Comparison of ENCODE assay signal across 10 mouse cellular contexts in the genomic region with DNA sequence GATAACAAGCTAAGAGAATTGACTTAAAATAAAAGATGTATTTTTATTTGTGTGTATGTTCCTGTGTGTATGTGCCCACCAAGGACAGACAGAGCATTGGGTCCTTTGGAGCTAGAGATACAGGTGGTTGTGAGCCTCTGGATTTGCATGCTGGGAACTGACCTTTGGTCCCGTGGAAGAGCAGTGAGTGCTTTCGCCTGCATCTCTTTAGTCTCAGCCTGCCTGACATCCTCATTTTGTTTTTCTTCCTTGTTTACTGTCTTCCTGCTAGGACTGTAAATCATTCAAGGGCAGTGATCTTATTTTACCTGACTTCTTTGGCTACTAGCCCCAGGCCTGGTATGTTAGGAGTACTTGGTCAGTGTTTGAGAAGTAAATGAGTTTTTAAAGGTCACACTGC. TPM values are rescaled to one million over a fixed set of nuclear protein-coding genes. Genes with fewer than 3 reads are reported as not detected.
A peak's percentile ranks its signal among the peaks of the same experiment; 100 is the strongest.
DNase-seq lines count a peak whose midpoint lies in the region; ATAC-seq and TF ChIP-seq lines count a peak whose summit lies in the region.
"Had no signal": no experiment of that assay in that cellular context is flagged by ENCODE, and none has a peak within 500 bp of the region (broad histone marks: within the 10 kb centered on the region; RNA-seq: fewer than 3 reads in every experiment).

No protein-coding gene starts in this region.

- peaks cover 15% of the 10 kb centered on the region for H3K4me1 ChIP-seq in intestine, embryonic 14.5 days (replicated peaks; ENCODE audit: control insufficient read depth, insufficient read depth, low read length)
- H3K4me1 ChIP-seq in intestine, embryonic 15.5 days (replicated peaks) = 0 out of 2 replicates have a peak, but pooled peaks cover 11% of the 10 kb centered on the region
- peaks cover 20% of the 10 kb centered on the region for H3K4me1 ChIP-seq in embryonic facial prominence, embryonic 10.5 days
- H3K4me1 ChIP-seq in kidney, postnatal 0 days (replicated peaks; ENCODE audit: insufficient read depth, low read length) = no peaks in the 10 kb centered on the region
- peaks cover 18% of the 10 kb centered on the region for H3K4me1 ChIP-seq in midbrain, embryonic 15.5 days

- no peaks in the 10 kb centered on the region for H3K27me3 ChIP-seq in intestine, embryonic 14.5 days (replicated peaks; ENCODE audit: control insufficient read depth, insufficient read depth, low read length)
- no peaks in the 10 kb centered on the region for H3K27me3 ChIP-seq in intestine, embryonic 15.5 days (replicated peaks)
- H3K27me3 ChIP-seq in embryonic facial prominence, embryonic 10.5 days (replicated peaks; ENCODE audit: low read depth, poor library complexity, severe bottlenecking) = no peaks in the 10 kb centered on the region
- no peaks in the 10 kb centered on the region for H3K27me3 ChIP-seq in kidney, postnatal 0 days (ENCODE audit: insufficient read depth, low read length)
- H3K27me3 ChIP-seq in midbrain, embryonic 15.5 days (replicated peaks) = no peaks in the 10 kb centered on the region

- no peak for DNase-seq in intestine, embryonic 14.5 days (ENCODE audit: low spot score)
- DNase-seq in embryonic facial prominence, embryonic 10.5 days (ENCODE audit: low spot score) = no peak
- DNase-seq in kidney, postnatal 0 days (ENCODE audit: low spot score) = peak; percentile 24
- no peak for DNase-seq in urinary bladder, postnatal 36 days (ENCODE audit: low spot score in 2 of 2)
- no peak for DNase-seq in cerebellum, adult 11 months
- DNase-seq: cerebellum, adult 8-10 months; gastrocnemius, postnatal 14 days had no signal

- no peak overlapping the region for H3K27ac ChIP-seq in intestine, embryonic 14.5 days (ENCODE audit: low read depth)
- H3K27ac ChIP-seq in intestine, embryonic 15.5 days = no peak overlapping the region
- H3K27ac ChIP-seq in embryonic facial prominence, embryonic 10.5 days (replicated peaks) = no peak overlapping the region
- 0 out of 2 replicates have a peak overlapping the region, but pooled peaks have one; percentile 92 for H3K27ac ChIP-seq in kidney, postnatal 0 days
- H3K27ac ChIP-seq in midbrain, embryonic 15.5 days = no peak overlapping the region

- H3K9ac ChIP-seq in intestine, embryonic 14.5 days (ENCODE audit: low read length) = no peak overlapping the region
- no peak overlapping the region for H3K9ac ChIP-seq in intestine, embryonic 15.5 days
- H3K9ac ChIP-seq in kidney, postnatal 0 days (ENCODE audit: low read depth, low read length) = no peak overlapping the region
- H3K9ac ChIP-seq in midbrain, embryonic 15.5 days = no peak overlapping the region

- H3K4me3 ChIP-seq in intestine, embryonic 14.5 days (ENCODE audit: low read depth, low read length) = no peak overlapping the region
- H3K4me3 ChIP-seq in intestine, embryonic 15.5 days (replicated peaks) = no peak overlapping the region
- peak overlapping the region; percentile 89 for H3K4me3 ChIP-seq in embryonic facial prominence, embryonic 10.5 days
- H3K4me3 ChIP-seq in kidney, postnatal 0 days (replicated peaks; ENCODE audit: low read depth, low read length) = no peak overlapping the region
- no peak overlapping the region for H3K4me3 ChIP-seq in midbrain, embryonic 15.5 days

- no peak for ATAC-seq in intestine, embryonic 14.5 days (replicated peaks; ENCODE audit: low FRiP score, low TSS enrichment, low read depth)
- ATAC-seq in intestine, embryonic 15.5 days = no peak
- peak; percentile 40 for ATAC-seq in kidney, postnatal 0 days (replicated peaks; ENCODE audit: low FRiP score, low read depth)
- ATAC-seq in midbrain, embryonic 15.5 days (replicated peaks) = no peak
- no peak for ATAC-seq in cerebellum, adult (ENCODE audit: insufficient number of reproducible peaks, low FRiP score, low TSS enrichment)

- H3K9me3 ChIP-seq in intestine, embryonic 14.5 days (ENCODE audit: control insufficient read depth, low read length) = no peaks in the 10 kb centered on the region
- H3K9me3 ChIP-seq in intestine, embryonic 15.5 days = no peaks in the 10 kb centered on the region
- H3K9me3 ChIP-seq in embryonic facial prominence, embryonic 10.5 days = no peaks in the 10 kb centered on the region
- H3K9me3 ChIP-seq in kidney, postnatal 0 days (replicated peaks; ENCODE audit: low read length) = no peaks in the 10 kb centered on the region
- H3K9me3 ChIP-seq in midbrain, embryonic 15.5 days = no peaks in the 10 kb centered on the region

- no peak for TF ChIP-seq CTCF in kidney, postnatal 0 days (IDR thresholded peaks at IDR 0.05; ENCODE audit: low read depth)

- H3K36me3 ChIP-seq in intestine, embryonic 14.5 days (ENCODE audit: control insufficient read depth, insufficient read depth, low read length) = no peaks in the 10 kb centered on the region
- H3K36me3 ChIP-seq in intestine, embryonic 15.5 days = no peaks in the 10 kb centered on the region
- H3K36me3 ChIP-seq in embryonic facial prominence, embryonic 10.5 days (replicated peaks) = peaks cover 15% of the 10 kb centered on the region; the same call in 1 of the 2 replicates
- no peaks in the 10 kb centered on the region for H3K36me3 ChIP-seq in kidney, postnatal 0 days (ENCODE audit: insufficient read depth, low read length)
- no peaks in the 10 kb centered on the region for H3K36me3 ChIP-seq in midbrain, embryonic 15.5 days (replicated peaks)

- peak overlapping the region; percentile 53 for H3K4me2 ChIP-seq in intestine, embryonic 14.5 days (ENCODE audit: low read length)
- H3K4me2 ChIP-seq in intestine, embryonic 15.5 days (replicated peaks) = no peak overlapping the region
- peak overlapping the region; percentile 87; the same call in 1 of the 2 replicates for H3K4me2 ChIP-seq in kidney, postnatal 0 days (ENCODE audit: low read length)
- 0 out of 2 replicates have a peak overlapping the region, but pooled peaks have one; percentile 80 for H3K4me2 ChIP-seq in midbrain, embryonic 15.5 days

- WGBS in intestine, embryonic 14.5 days = 55% methylated on average over 2 of the region's 2 CpGs
- WGBS in intestine, embryonic 15.5 days = 45% methylated on average over 2 of the region's 2 CpGs
- WGBS in embryonic facial prominence, embryonic 10.5 days = 72% methylated on average over 2 of the region's 2 CpGs
- 62% methylated on average over 2 of the region's 2 CpGs for WGBS in kidney, postnatal 0 days
- 75% methylated on average over 2 of the region's 2 CpGs for WGBS in midbrain, embryonic 15.5 days

RNA-seq across cellular contexts. Expression of a gene that starts 1.5 kb away (rescaled TPM):
- polyA plus RNA-seq in intestine, embryonic 14.5 days (2014; fragmentation: Nextera tagmentation; extraction: Ambion mirVana) = 40.4 and 43.6 TPM in 2 replicates
- polyA plus RNA-seq in intestine, embryonic 15.5 days (2015; fragmentation: Nextera tagmentation; extraction: Ambion mirVana) = 37.0 and 39.2 TPM in 2 replicates
- 62.2 and 67.5 TPM in 2 replicates for polyA plus RNA-seq in embryonic facial prominence, embryonic 10.5 days (2016; fragmentation: Nextera tagmentation; extraction: Ambion mirVana)
- 38.9 and 46.8 TPM in 2 replicates for polyA plus RNA-seq in kidney, postnatal 0 days (2015; fragmentation: Nextera tagmentation; extraction: Ambion mirVana)
- polyA plus RNA-seq in midbrain, embryonic 15.5 days (2015; fragmentation: Nextera tagmentation; extraction: Ambion mirVana) = 43.0 and 44.3 TPM in 2 replicates

RNA-seq across cellular contexts. Expression of a gene that starts 12.9 kb away (rescaled TPM):
- polyA plus RNA-seq in intestine, embryonic 14.5 days (2014; fragmentation: Nextera tagmentation; extraction: Ambion mirVana) = 66.2 and 82.6 TPM in 2 replicates
- 74.4 and 74.8 TPM in 2 replicates for polyA plus RNA-seq in intestine, embryonic 15.5 days (2015; fragmentation: Nextera tagmentation; extraction: Ambion mirVana)
- polyA plus RNA-seq in embryonic facial prominence, embryonic 10.5 days (2016; fragmentation: Nextera tagmentation; extraction: Ambion mirVana) = 104 and 106 TPM in 2 replicates
- polyA plus RNA-seq in kidney, postnatal 0 days (2015; fragmentation: Nextera tagmentation; extraction: Ambion mirVana) = 47.5 and 50.0 TPM in 2 replicates
- polyA plus RNA-seq in midbrain, embryonic 15.5 days (2015; fragmentation: Nextera tagmentation; extraction: Ambion mirVana) = 68.0 and 70.0 TPM in 2 replicates

RNA-seq across cellular contexts. Expression of a gene that starts 34.7 kb away (rescaled TPM):
- 8.9 and 10.6 TPM in 2 replicates for polyA plus RNA-seq in intestine, embryonic 14.5 days (2014; fragmentation: Nextera tagmentation; extraction: Ambion mirVana)
- 14.4 and 18.2 TPM in 2 replicates for polyA plus RNA-seq in intestine, embryonic 15.5 days (2015; fragmentation: Nextera tagmentation; extraction: Ambion mirVana)
- polyA plus RNA-seq in embryonic facial prominence, embryonic 10.5 days (2016; fragmentation: Nextera tagmentation; extraction: Ambion mirVana) = 6.7 and 7.8 TPM in 2 replicates
- polyA plus RNA-seq in kidney, postnatal 0 days (2015; fragmentation: Nextera tagmentation; extraction: Ambion mirVana) = 15.9 and 21.2 TPM in 2 replicates
- polyA plus RNA-seq in midbrain, embryonic 15.5 days (2015; fragmentation: Nextera tagmentation; extraction: Ambion mirVana) = 4.1 and 5.5 TPM in 2 replicates
